Mouse (Mus musculus) forebrain, embryonic 15.5 days (tissue): ENCODE measurements around the gene Mpo. TPM values are rescaled to one million over a fixed set of nuclear protein-coding genes. Genes with fewer than 3 reads are reported as not detected.

Source experiments
- ATAC-seq: fragments of 200-750 bp; cut with Nextera tagmentation; replicated peaks from 2 replicates; pipeline ENCODE4 v1.8.0; 2017; ENCODE audit warnings: mild to moderate bottlenecking, moderate TSS enrichment, moderate library complexity
- H3K27ac ChIP-seq: fragments of 300-500 bp; sonication (generic); replicated peaks from 2 replicates; pipeline ENCODE4 v1.5.1; 2015; ENCODE audit warnings: mild to moderate bottlenecking, inconsistent platforms
- H3K27me3 ChIP-seq: fragments of 300-500 bp; sonication (generic); 2 replicates; pipeline ENCODE4 v1.6.1; 2015; ENCODE audit warnings: inconsistent platforms
- H3K36me3 ChIP-seq: fragments of 300-500 bp; sonication (generic); 2 replicates; pipeline ENCODE4 v1.6.1; 2015; ENCODE audit warnings: mild to moderate bottlenecking, inconsistent platforms
- H3K4me1 ChIP-seq: fragments of 300-500 bp; sonication (generic); 2 replicates; pipeline ENCODE4 v1.6.1; 2015; ENCODE audit warnings: inconsistent platforms
- H3K4me2 ChIP-seq: fragments of 300-500 bp; sonication (generic); replicated peaks from 2 replicates; pipeline ENCODE4 v1.6.1; 2015; ENCODE audit warnings: mild to moderate bottlenecking, inconsistent platforms
- H3K4me3 ChIP-seq: fragments of 300-500 bp; sonication (generic); 2 replicates; pipeline ENCODE4 v1.5.1; 2015; ENCODE audit warnings: mild to moderate bottlenecking, inconsistent platforms
- H3K9ac ChIP-seq: fragments of 300-500 bp; sonication (generic); replicated peaks from 2 replicates; pipeline ENCODE4 v1.6.1; 2015; ENCODE audit warnings: mild to moderate bottlenecking, inconsistent platforms
- H3K9me3 ChIP-seq: fragments of 300-500 bp; sonication (generic); 2 replicates; pipeline ENCODE4 v1.6.1; 2016; ENCODE audit warnings: inconsistent platforms
- WGBS: fragments of 180-500 bp; shearing (Covaris S2); methylation state at CpG from one replicate; pipeline ENCODE4 v1.1.7; 2015; ENCODE audit warnings: mixed read lengths; 5-methylcytosine and 5-hydroxymethylcytosine counted together
- polyA plus RNA-seq: library from polyadenylated mRNA; unstranded; fragments of >200 nt; fragmentation: Nextera tagmentation; extraction: Ambion mirVana; gene quantifications from 2 replicates; pipeline ENCODE4 v1.2.1, GENCODE M21; 2015

Gene Mpo
- polyA plus RNA-seq, 1 experiment from 2014 or later, result 0.18 TPM

- H3K9me3 ChIP-seq, result no peaks in the 10 kb centered on the region
- H3K4me3 ChIP-seq, result no peak overlapping the region
- H3K27me3 ChIP-seq, result no peaks in the 10 kb centered on the region
- H3K9ac ChIP-seq, result no peak overlapping the region
- 40% methylated on average over 12 of the region's 12 CpGs for WGBS
- peaks cover 14% of the 10 kb centered on the region for H3K4me1 ChIP-seq
- H3K27ac ChIP-seq, result no peak overlapping the region
- H3K4me2 ChIP-seq, result peak overlapping the region; percentile 51
- no peak for ATAC-seq
- peaks cover 13% of the 10 kb centered on the region for H3K36me3 ChIP-seq
Measured at GRCm38 (mm10) chr11:87778915-87779314, 14.5 kb upstream of the Mpo start.

DNA sequence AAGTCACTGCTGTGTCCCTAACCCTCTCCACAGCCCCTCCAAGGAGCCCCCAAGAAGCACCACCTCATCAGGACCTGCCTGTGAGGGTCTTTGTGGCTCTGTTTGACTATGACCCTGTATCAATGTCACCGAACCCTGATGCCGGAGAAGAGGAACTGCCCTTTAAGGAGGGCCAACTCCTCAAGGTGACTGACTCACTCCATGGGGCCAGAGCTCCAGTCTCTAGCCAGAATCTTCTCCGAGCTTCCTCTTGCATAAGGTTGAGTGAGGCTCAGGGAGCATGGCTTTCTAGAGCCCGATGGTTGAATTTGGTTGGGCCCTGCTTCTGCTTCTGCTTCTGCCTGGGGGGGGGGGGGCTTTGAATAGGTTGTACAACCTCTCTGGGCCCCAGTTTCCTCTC is 14.0 kb upstream of the Mpo start:
- peaks cover 14% of the 10 kb centered on the region for H3K4me1 ChIP-seq
- no peak overlapping the region for H3K4me3 ChIP-seq
- H3K4me2 ChIP-seq, result no peak overlapping the region
- no peak for ATAC-seq
- peaks cover 13% of the 10 kb centered on the region for H3K36me3 ChIP-seq
- no peaks in the 10 kb centered on the region for H3K27me3 ChIP-seq
- H3K27ac ChIP-seq, result no peak overlapping the region
- H3K9me3 ChIP-seq, result no peaks in the 10 kb centered on the region
- WGBS, result 92% methylated on average over 4 of the region's 4 CpGs
- H3K9ac ChIP-seq, result no peak overlapping the region

- ATAC-seq, result no peak
- Histone ChIP-seq H3K4me3 (no peak overlapping the region), H3K9ac (no peak overlapping the region), H3K36me3 (peaks cover 16% of the 10 kb centered on the region), H3K4me1 (peaks cover 14% of the 10 kb centered on the region), H3K9me3 (no peaks in the 10 kb centered on the region), H3K27me3 (no peaks in the 10 kb centered on the region), H3K27ac (no peak overlapping the region), H3K4me2 (no peak overlapping the region)
- WGBS, result 88% methylated on average over 8 of the region's 8 CpGs
Measured at GRCm38 (mm10) chr11:87780130-87780529, 13.3 kb upstream of the Mpo start.

DNA sequence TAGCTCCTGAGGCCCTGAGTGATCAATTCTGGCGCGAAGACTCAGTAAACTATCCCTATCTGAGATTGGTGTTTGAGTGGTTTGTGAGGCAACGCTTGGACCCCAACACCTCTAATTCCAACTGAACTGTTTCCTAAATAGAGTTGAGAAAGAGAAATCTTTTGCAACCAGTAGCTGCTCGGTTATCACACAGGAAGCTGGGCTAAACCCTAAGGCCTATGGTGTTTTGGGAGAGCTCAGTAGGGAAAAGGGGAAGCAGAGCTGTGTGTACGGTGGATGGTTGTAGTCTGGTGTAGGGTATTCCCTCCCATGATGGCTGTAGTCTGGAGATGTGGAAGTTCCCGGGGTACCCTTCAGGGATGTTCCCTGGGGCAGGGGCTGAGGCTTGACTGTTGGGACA is 3.3 kb upstream of the Mpo start:
- H3K9me3 ChIP-seq, result no peaks in the 10 kb centered on the region
- H3K4me2 ChIP-seq, result no peak overlapping the region
- ATAC-seq, result no peak
- 90% methylated on average over 6 of the region's 6 CpGs for WGBS
- H3K4me1 ChIP-seq, result no peaks in the 10 kb centered on the region
- H3K36me3 ChIP-seq, result peaks cover 3% of the 10 kb centered on the region; the same call in 1 of the 2 replicates
- no peaks in the 10 kb centered on the region for H3K27me3 ChIP-seq
- H3K4me3 ChIP-seq, result no peak overlapping the region
- no peak overlapping the region for H3K27ac ChIP-seq
- no peak overlapping the region for H3K9ac ChIP-seq

DNA sequence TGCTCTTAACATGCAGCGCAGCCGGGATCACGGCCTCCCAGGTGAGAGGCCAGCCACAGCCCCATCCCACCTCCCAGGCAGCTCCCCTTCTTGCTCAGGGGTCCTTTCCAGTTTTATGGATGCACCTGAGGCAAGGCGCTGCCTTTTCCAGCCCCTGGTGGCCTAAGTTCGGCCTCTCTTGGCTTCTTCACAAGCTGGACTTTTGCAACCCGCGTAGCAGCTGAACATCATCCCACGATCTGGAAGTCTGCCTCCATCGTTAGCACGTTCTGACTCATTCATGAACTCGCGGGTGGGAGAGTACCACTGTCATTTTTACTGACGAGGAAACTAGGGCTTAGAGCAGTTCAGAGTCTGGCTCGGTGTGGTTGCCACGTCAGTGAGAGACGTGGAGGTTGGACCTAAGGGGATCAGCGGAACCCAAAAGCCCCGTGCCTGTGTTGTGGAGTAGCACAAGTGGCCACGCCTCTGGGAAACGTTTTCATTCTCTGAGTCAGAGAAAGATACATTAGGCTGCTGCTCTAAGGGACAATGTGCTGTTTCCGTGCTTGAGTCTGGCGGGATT is 8.4 kb downstream of the Mpo start:
- Histone ChIP-seq H3K9ac (no peak overlapping the region), H3K27ac (no peak overlapping the region), H3K4me1 (no peaks in the 10 kb centered on the region), H3K9me3 (no peaks in the 10 kb centered on the region), H3K4me2 (no peak overlapping the region), H3K27me3 (no peaks in the 10 kb centered on the region), H3K36me3 (no peaks in the 10 kb centered on the region), H3K4me3 (no peak overlapping the region)
- no peak for ATAC-seq
- 79% methylated on average over 22 of the region's 22 CpGs for WGBS

DNA sequence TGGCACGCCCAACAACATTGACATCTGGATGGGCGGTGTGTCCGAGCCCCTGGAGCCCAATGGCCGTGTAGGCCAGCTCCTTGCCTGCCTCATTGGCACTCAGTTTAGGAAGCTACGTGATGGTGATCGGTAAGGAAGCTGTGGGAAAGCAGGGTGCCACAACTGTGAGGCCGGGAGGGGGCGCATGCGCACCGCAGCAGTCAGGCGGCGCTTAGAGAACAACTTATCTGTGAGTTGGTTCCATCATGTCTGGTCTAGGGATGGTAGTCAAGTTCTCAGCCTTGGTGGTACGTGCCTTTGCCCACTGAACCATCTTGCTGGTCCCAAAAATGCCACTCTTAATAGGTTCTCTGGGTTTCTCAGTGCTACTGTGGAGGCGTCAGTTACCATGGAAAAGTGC is 9.2 kb downstream of the Mpo start:
- Histone ChIP-seq H3K4me1 (no peaks in the 10 kb centered on the region), H3K4me3 (no peak overlapping the region), H3K9me3 (no peaks in the 10 kb centered on the region), H3K9ac (no peak overlapping the region), H3K27ac (no peak overlapping the region), H3K36me3 (no peaks in the 10 kb centered on the region), H3K27me3 (no peaks in the 10 kb centered on the region), H3K4me2 (no peak overlapping the region; the same call in 1 of the 2 replicates)
- no peak for ATAC-seq
- WGBS, result 41% methylated on average over 14 of the region's 14 CpGs

- Histone ChIP-seq H3K9me3 (no peaks in the 10 kb centered on the region), H3K4me3 (no peak overlapping the region), H3K27ac (no peak overlapping the region), H3K4me1 (no peaks in the 10 kb centered on the region), H3K4me2 (no peak overlapping the region), H3K36me3 (no peaks in the 10 kb centered on the region), H3K27me3 (no peaks in the 10 kb centered on the region), H3K9ac (no peak overlapping the region)
- ATAC-seq, result no peak
- WGBS, result 63% methylated on average over 1 of the region's 1 CpGs
Measured at GRCm38 (mm10) chr11:87805448-87805847, 12.1 kb downstream of the Mpo start.

DNA sequence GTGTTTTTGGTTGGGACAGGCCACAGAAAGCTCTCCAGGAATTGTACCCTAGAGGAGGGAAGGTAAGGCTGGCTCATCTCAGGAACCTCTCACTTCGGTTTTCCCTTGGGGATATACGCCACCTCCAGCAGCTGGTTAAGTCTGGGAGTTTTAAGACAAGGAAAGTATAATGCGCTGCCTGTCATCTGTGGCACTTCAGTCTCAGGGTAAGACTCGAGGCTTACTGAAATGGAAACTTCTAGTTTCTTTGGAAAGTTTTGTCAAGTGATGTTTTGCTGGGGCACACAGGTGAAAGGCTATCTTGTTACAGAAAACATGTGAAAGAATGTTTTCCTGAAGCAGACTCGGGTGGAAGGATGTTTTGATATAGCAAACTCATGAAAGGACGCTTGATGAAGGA is 14.1 kb downstream of the Mpo start:
- H3K4me1 ChIP-seq, result peaks cover 4% of the 10 kb centered on the region; the same call in 1 of the 2 replicates
- H3K9ac ChIP-seq, result no peak overlapping the region
- no peak for ATAC-seq
- H3K27ac ChIP-seq, result no peak overlapping the region
- H3K9me3 ChIP-seq, result no peaks in the 10 kb centered on the region
- no peak overlapping the region for H3K4me3 ChIP-seq
- 87% methylated on average over 6 of the region's 6 CpGs for WGBS
- no peaks in the 10 kb centered on the region for H3K36me3 ChIP-seq
- H3K27me3 ChIP-seq, result no peaks in the 10 kb centered on the region
- H3K4me2 ChIP-seq, result no peak overlapping the region

- no peaks in the 10 kb centered on the region for H3K36me3 ChIP-seq
- H3K27ac ChIP-seq, result no peak overlapping the region
- H3K9ac ChIP-seq, result no peak overlapping the region
- no peak overlapping the region for H3K4me3 ChIP-seq
- no peaks in the 10 kb centered on the region for H3K9me3 ChIP-seq
- H3K4me1 ChIP-seq, result peaks cover 4% of the 10 kb centered on the region; the same call in 1 of the 2 replicates
- 85% methylated on average over 7 of the region's 7 CpGs for WGBS
- no peaks in the 10 kb centered on the region for H3K27me3 ChIP-seq
- ATAC-seq, result no peak
- no peak overlapping the region for H3K4me2 ChIP-seq
Measured at GRCm38 (mm10) chr11:87808236-87808635, 14.9 kb downstream of the Mpo start.

DNA sequence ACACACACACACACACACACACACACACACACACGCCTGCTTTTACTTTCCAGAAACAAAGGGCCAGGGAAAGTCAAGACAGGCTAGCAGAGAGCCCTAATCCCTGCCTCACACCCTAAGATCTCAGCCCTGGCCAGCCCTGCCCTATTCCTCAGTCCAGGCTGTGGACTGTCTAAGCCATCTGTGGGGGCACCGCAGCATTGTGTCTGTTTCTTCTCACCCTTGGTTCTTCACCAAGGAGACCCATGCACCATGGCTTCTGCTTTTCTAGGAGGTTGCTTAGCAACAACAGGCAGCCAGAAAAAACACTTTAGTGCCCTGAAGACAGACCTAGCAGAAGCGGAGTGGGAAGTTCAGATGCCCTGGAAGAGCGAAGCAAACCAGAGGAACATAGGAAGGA is 18.0 kb downstream of the Mpo start:
- H3K27me3 ChIP-seq, result no peaks in the 10 kb centered on the region
- ATAC-seq, result no peak
- H3K4me2 ChIP-seq, result no peak overlapping the region
- 48% methylated on average over 4 of the region's 4 CpGs for WGBS
- no peaks in the 10 kb centered on the region for H3K9me3 ChIP-seq
- H3K36me3 ChIP-seq, result no peaks in the 10 kb centered on the region
- H3K9ac ChIP-seq, result no peak overlapping the region
- no peak overlapping the region for H3K4me3 ChIP-seq
- no peak overlapping the region for H3K27ac ChIP-seq
- H3K4me1 ChIP-seq, result peaks cover 4% of the 10 kb centered on the region; the same call in 1 of the 2 replicates

GRCm38 (mm10) chr11:87814831-87815230 is 21.4 kb downstream of the Mpo start:
- WGBS, result 57% methylated on average over 8 of the region's 8 CpGs

GRCm38 (mm10) chr11:87816707-87817442 is 23.5 kb downstream of the Mpo start:
- Histone ChIP-seq H3K4me1 (peaks cover 11% of the 10 kb centered on the region), H3K27ac (peak overlapping the region; percentile 28; the same call in 1 of the 2 replicates)

More at GRCm38 (mm10) chr11:87814831-87815230, 21.4 kb downstream of the Mpo start:
- H3K4me1 ChIP-seq, result peaks cover 16% of the 10 kb centered on the region
- no peaks in the 10 kb centered on the region for H3K9me3 ChIP-seq
- ATAC-seq, result no peak
- no peak overlapping the region for H3K9ac ChIP-seq
- H3K4me2 ChIP-seq, result no peak overlapping the region
- no peaks in the 10 kb centered on the region for H3K36me3 ChIP-seq
- H3K27ac ChIP-seq, result no peak overlapping the region
- H3K27me3 ChIP-seq, result no peaks in the 10 kb centered on the region
- H3K4me3 ChIP-seq, result no peak overlapping the region

More at GRCm38 (mm10) chr11:87816707-87817442, 23.5 kb downstream of the Mpo start:
- ATAC-seq, result peak; percentile 63
- H3K4me2 ChIP-seq, result peak overlapping the region; percentile 70
- no peaks in the 10 kb centered on the region for H3K36me3 ChIP-seq
- H3K27me3 ChIP-seq, result no peaks in the 10 kb centered on the region
- 3% methylated on average over 31 of the region's 31 CpGs for WGBS
- peak overlapping the region; percentile 43 for H3K4me3 ChIP-seq
- H3K9me3 ChIP-seq, result no peaks in the 10 kb centered on the region
- H3K9ac ChIP-seq, result peak overlapping the region; percentile 47
